Mouse (Mus musculus) CH12.LX (cell line): ENCODE data around the gene Itga6. TPM values are rescaled to one million over a fixed set of nuclear protein-coding genes. Genes with fewer than 3 reads are reported as not detected.
"Not testable (repeated sequence)": the region's sequence is repeated elsewhere in the genome, so short reads cannot be mapped to it uniquely, and the experiment has no call there.

Experiments used
- DNase-seq: peaks from one replicate; pipeline ENCODE4 v3.0.0-alpha.2; 2013; ENCODE audit errors: extremely low read depth
- H3K27ac ChIP-seq: 2 replicates; pipeline ENCODE4 v1.5.1; 2012; ENCODE audit warnings: low read depth, mild to moderate bottlenecking, control low read depth, moderate library complexity; ENCODE audit not compliant: insufficient read depth
- H3K27me3 ChIP-seq: replicated peaks from 2 replicates; pipeline ENCODE3; 2012; ENCODE audit warnings: inconsistent platforms
- H3K36me3 ChIP-seq, 2 experiments: replicated peaks in 1 of 2; 2 replicates each; pipeline versions ENCODE3 to v1.6.1; 2012; ENCODE audit warnings: inconsistent platforms in 1 of 2, low read length in 1 of 2, mild to moderate bottlenecking in 1 of 2, mixed read lengths in 1 of 2, moderate library complexity in 1 of 2; ENCODE audit not compliant: control insufficient read depth in 1 of 2, insufficient read depth in 1 of 2
- H3K4me1 ChIP-seq, 2 experiments: 2 replicates each; pipeline ENCODE4 v1.6.1; 2012; ENCODE audit warnings: inconsistent platforms in 1 of 2, moderate library complexity in 1 of 2; ENCODE audit not compliant: insufficient read depth in 2 of 2, control insufficient read depth in 1 of 2
- H3K4me2 ChIP-seq: 2 replicates; pipeline ENCODE4 v1.6.1; 2012; ENCODE audit warnings: low read depth, mild to moderate bottlenecking, control low read depth; ENCODE audit not compliant: poor library complexity, insufficient read depth, severe bottlenecking
- H3K4me3 ChIP-seq, 3 experiments: fragments of 150-350 bp in 1 of 3; sonication (generic) in 1 of 3; replicated peaks in 1 of 3; 2 replicates each; pipeline versions ENCODE3 to v1.5.1; 2011 to 2012; ENCODE audit warnings: low read depth in 2 of 3, low read length in 2 of 3, mild to moderate bottlenecking in 2 of 3, moderate library complexity in 2 of 3, control low read depth in 1 of 3, improper control_type of control experiment in 1 of 3, inconsistent platforms in 1 of 3, mixed read lengths in 1 of 3; ENCODE audit not compliant: poor library complexity in 1 of 3
- H3K79me2 ChIP-seq: replicated peaks from 2 replicates; pipeline ENCODE4 v1.6.1; 2012; ENCODE audit warnings: mild to moderate bottlenecking, moderate library complexity; ENCODE audit not compliant: control insufficient read depth, poor library complexity, insufficient read depth, severe bottlenecking; ENCODE audit errors: extremely low read depth
- H3K9ac ChIP-seq: 2 replicates; pipeline ENCODE4 v1.6.1; 2012; ENCODE audit warnings: low read depth, mild to moderate bottlenecking, control low read depth, moderate library complexity; ENCODE audit not compliant: insufficient read depth
- H3K9me3 ChIP-seq: replicated peaks from 2 replicates; pipeline ENCODE3; 2012; ENCODE audit warnings: low read length, inconsistent platforms, mixed read lengths
- ELF1 ChIP-seq: IDR thresholded peaks from 2 replicates; pipeline ENCODE4 v1.6.1; 2014; ENCODE audit warnings: low read depth, mild to moderate bottlenecking, inconsistent platforms, low read length, improper control_type of control experiment
- EP300 ChIP-seq: IDR thresholded peaks from 2 replicates; pipeline ENCODE4 v1.6.1; 2011; ENCODE audit warnings: low read length, improper control_type of control experiment
- HCFC1 ChIP-seq: IDR thresholded peaks from 2 replicates; pipeline ENCODE4 v1.6.1; 2012; ENCODE audit warnings: low read depth, mild to moderate bottlenecking, inconsistent platforms, low read length, improper control_type of control experiment
- JUN ChIP-seq: IDR thresholded peaks from 2 replicates; pipeline ENCODE4 v1.6.1; 2011; ENCODE audit warnings: low read depth, mild to moderate bottlenecking, low read length, improper control_type of control experiment, moderate library complexity; ENCODE audit not compliant: insufficient read depth
- KAT2A ChIP-seq: IDR thresholded peaks from 2 replicates; pipeline ENCODE4 v1.6.1; 2012; ENCODE audit warnings: low read length, improper control_type of control experiment, inconsistent platforms; ENCODE audit not compliant: insufficient replicate concordance
- MAZ ChIP-seq: IDR thresholded peaks from 2 replicates; pipeline ENCODE4 v1.6.1; 2012; ENCODE audit warnings: low read depth, mild to moderate bottlenecking, inconsistent platforms, low read length, improper control_type of control experiment, moderate library complexity
- MXI1 ChIP-seq: IDR thresholded peaks from 2 replicates; pipeline ENCODE4 v1.6.1; 2011; ENCODE audit warnings: mild to moderate bottlenecking, low read depth, low read length, improper control_type of control experiment
- PAX5 ChIP-seq: IDR thresholded peaks from 2 replicates; pipeline ENCODE4 v1.6.1; 2012; ENCODE audit warnings: low read length, inconsistent platforms, mixed read lengths
- RAD21 ChIP-seq: IDR thresholded peaks from 2 replicates; pipeline ENCODE4 v1.6.1; 2011; ENCODE audit warnings: low read depth, mild to moderate bottlenecking, low read length, improper control_type of control experiment, moderate library complexity
- TBP ChIP-seq: conservative IDR thresholded peaks from 2 replicates; pipeline ENCODE4 v1.6.1; 2011; ENCODE audit warnings: low read depth, low read length, improper control_type of control experiment
- USF2 ChIP-seq: conservative IDR thresholded peaks from 2 replicates; pipeline ENCODE4 v1.6.1; 2011; ENCODE audit warnings: low read depth, low read length, improper control_type of control experiment
- ZC3H11A ChIP-seq: IDR thresholded peaks from 2 replicates; pipeline ENCODE4 v1.6.1; 2012; ENCODE audit warnings: low read depth, mild to moderate bottlenecking, inconsistent platforms, low read length, improper control_type of control experiment
- ZKSCAN1 ChIP-seq: IDR thresholded peaks from 2 replicates; pipeline ENCODE4 v1.6.1; 2012; ENCODE audit warnings: low read depth, inconsistent platforms, low read length, improper control_type of control experiment, borderline replicate concordance
- ZMIZ1 ChIP-seq: IDR thresholded peaks from 2 replicates; pipeline ENCODE4 v1.6.1; 2012; ENCODE audit warnings: low read depth, mild to moderate bottlenecking, inconsistent platforms, low read length, improper control_type of control experiment
- dilution Hi-C: fragments of 300-500 bp; cut with MboI; formaldehyde crosslinking; loops from 2 replicates; pipeline ENCODE4 v1.14.3; 2020; ENCODE audit warnings: low sequenced_read_pairs; ENCODE audit not compliant: extremely low pct_unique_long_range_greater_than_20kb, extremely low pct_ligation_motif_present
- in situ Hi-C: fragments of 300-500 bp; cut with MboI; formaldehyde crosslinking; loops from 3 replicates; pipeline ENCODE4 v1.14.3; 2019; ENCODE audit warnings: low sequenced_read_pairs, low pct_ligation_motif_present, low pct_unique_long_range_greater_than_20kb, mixed read lengths
- polyA plus RNA-seq: library from polyadenylated mRNA; unstranded; fragments of >175 nt; gene quantifications from 2 replicates; pipeline ENCODE4 v1.2.1, GENCODE M21; 2012; ENCODE audit warnings: low read depth; ENCODE audit not compliant: insufficient read length
- total RNA-seq, 2 experiments: library from RNA; depleted of rRNA; stranded (reverse); fragments of 300-350 nt in 1 of 2; fragments of >200 nt in 1 of 2; gene quantifications; 2 replicates each; pipeline ENCODE4 v1.2.3; 2012 to 2014

The Itga6 gene
- total and polyA plus RNA-seq, 3 experiments = 6.1 to 13.9 (median 10.9) TPM

DNA sequence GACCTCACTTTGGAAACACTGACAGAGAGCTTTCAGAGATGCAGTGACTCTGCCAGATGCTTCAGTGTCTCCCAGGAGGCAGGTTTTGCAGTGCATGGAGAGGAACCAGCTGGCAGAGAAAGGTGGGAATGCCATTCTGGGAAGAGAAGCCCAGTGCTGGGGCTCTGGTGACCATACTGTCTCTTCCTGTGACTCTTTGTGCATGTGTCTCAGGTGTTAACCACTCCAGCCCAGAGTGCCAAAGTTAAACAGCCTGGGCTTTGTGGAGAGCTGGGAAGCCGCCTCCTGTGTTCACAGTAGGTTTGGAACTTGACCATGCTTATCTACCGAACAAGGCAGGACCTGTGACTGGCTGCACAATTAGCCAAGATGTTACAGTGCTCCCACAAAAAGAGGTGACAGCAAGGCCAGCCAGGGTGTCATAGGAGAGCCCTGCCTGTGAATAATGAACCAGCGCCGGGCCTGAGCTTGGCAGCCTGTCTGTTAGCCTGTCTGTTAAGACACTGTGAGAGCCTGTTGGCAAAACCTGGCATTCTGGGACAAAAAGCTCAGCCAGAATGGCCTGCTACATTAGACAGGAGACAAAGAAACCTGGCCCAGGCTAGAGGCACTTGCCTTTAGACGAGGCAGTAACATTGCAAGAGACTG, 25.9 kb upstream of the Itga6 start:
- no peak for DNase-seq
- H3K79me2 ChIP-seq = no peaks in the 10 kb centered on the region
- H3K4me1 ChIP-seq = peaks cover 0 to 8% of the 10 kb centered on the region in 2 experiments; a peak in 2 of 4 replicates
- in situ Hi-C loops = no loop called here
- no peak overlapping the region for H3K4me3 ChIP-seq
- H3K9me3 ChIP-seq = no peaks in the 10 kb centered on the region
- no peaks in the 10 kb centered on the region for H3K36me3 ChIP-seq
- TF ChIP-seq ZMIZ1 (no peak), KAT2A (no peak), ZC3H11A (no peak), JUN (no peak), USF2 (no peak), PAX5 (no peak), HCFC1 (no peak), MAZ (no peak), TBP (no peak), ELF1 (no peak), RAD21 (no peak), ZKSCAN1 (no peak), EP300 (no peak), MXI1 (no peak)
- dilution Hi-C loops = no loop called here
- no peak overlapping the region for H3K4me2 ChIP-seq
- no peak overlapping the region for H3K9ac ChIP-seq
- no peak overlapping the region for H3K27ac ChIP-seq
- no peaks in the 10 kb centered on the region for H3K27me3 ChIP-seq

DNA sequence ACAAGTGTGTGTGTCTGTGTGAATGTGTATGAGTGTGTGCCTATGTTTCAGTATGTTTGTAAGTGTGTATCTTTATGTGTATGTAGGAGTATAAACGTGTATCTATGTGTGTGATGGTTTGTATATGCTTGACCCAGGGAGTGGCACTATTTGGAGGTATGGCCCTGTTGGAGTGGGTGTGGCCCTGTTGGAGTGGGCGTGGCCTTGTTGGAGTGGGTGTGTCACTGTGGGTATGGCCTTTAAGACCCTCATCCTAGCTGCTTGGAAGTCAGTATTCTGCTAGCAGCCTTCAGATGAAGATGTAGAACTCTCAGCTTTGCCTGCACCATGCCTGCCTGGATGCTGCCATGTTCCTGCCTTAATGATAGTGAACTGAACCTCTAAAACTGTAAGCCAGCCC, 24.9 kb upstream of the Itga6 start:
- H3K9me3 ChIP-seq, H3K9ac ChIP-seq, DNase-seq, H3K4me2 ChIP-seq, H3K4me3 ChIP-seq, H3K79me2 ChIP-seq, H3K27me3 ChIP-seq, H3K36me3 ChIP-seq, H3K27ac ChIP-seq, in situ Hi-C loops, H3K4me1 ChIP-seq, dilution Hi-C loops: not testable (repeated sequence)
